Mouse (Mus musculus) ES-Bruce4 (cell line): ENCODE results near the gene Cdk5r1.

Experiments
- CTCF ChIP-seq: IDR thresholded peaks from one replicate; pipeline ENCODE4 v1.8.1; 2011; ENCODE audit warnings: low read depth, low read length
- EP300 ChIP-seq: IDR thresholded peaks from 2 replicates; pipeline ENCODE4 v1.6.1; 2011; ENCODE audit warnings: low read depth, low read length; ENCODE audit not compliant: insufficient read depth
- POLR2A ChIP-seq: IDR thresholded peaks from one replicate; pipeline ENCODE4 v1.8.1; 2011; ENCODE audit warnings: low read length; ENCODE audit not compliant: insufficient read depth

- TF ChIP-seq EP300: no peak
- no peak for TF ChIP-seq POLR2A
- no peak for TF ChIP-seq CTCF
Observed at GRCm38 (mm10) chr11:80512313-80513056, 35.7 kb downstream of the Cdk5r1 start.
